Mouse (Mus musculus): ENCODE data around the gene C2cd2. TPM values are rescaled to one million over a fixed set of nuclear protein-coding genes. Genes with fewer than 3 reads are reported as not detected.

Gene C2cd2
- total and polyA plus RNA-seq, 2 experiments from 2014 or later = 16.8 to 47.7 TPM

GRCm38 (mm10) chr16:97805646-97806045, 156.8 kb downstream of the C2cd2 start:
- no peaks in the 10 kb centered on the region for H3K9me3 ChIP-seq (ENCODE audit: low read length)
- WGBS = 96% methylated on average over 3 of the region's 3 CpGs

More at GRCm38 (mm10) chr16:97805646-97806045, 156.8 kb downstream of the C2cd2 start:
- Histone ChIP-seq H3K27me3 (ENCODE audit: insufficient read depth, low read length) (no peaks in the 10 kb centered on the region), H3K4me1 (ENCODE audit: insufficient read depth, low read length) (no peaks in the 10 kb centered on the region), H3K36me3 (ENCODE audit: insufficient read depth, low read length) (peaks cover 50% of the 10 kb centered on the region), H3K4me3 (ENCODE audit: low read length) (no peak overlapping the region), H3K9ac (replicated peaks; ENCODE audit: low read length) (no peak overlapping the region), H3K4me2 (ENCODE audit: low read depth, low read length) (no peak overlapping the region), H3K27ac (no peak overlapping the region)
- TF ChIP-seq CTCF (IDR thresholded peaks at IDR 0.05; ENCODE audit: low read depth) = no peak
- DNase-seq (ENCODE audit: low spot score) = no peak
- no peak for ATAC-seq

Small RNAs within 50 kb of the gene (microRNA-seq; reads per million reads assigned to microRNA genes)
- gene Mir6964 = 0.18 to 0.36 reads per million in 2 experiments

Other genes with a start within 250 kb of the C2cd2 start
- 0.25 and 1.4 TPM in 2 replicates for gene Ripk4, start 198.8 kb downstream of the C2cd2 start, total RNA-seq (2014; rRNA removed)
- 0.53 and 0.69 TPM in 2 replicates for gene Ripk4, start 198.8 kb downstream of the C2cd2 start, polyA plus RNA-seq (2015; fragmentation: Nextera tagmentation; extraction: Ambion mirVana)
- 11.0 and 13.6 TPM in 2 replicates for gene Prdm15, start 110.7 kb downstream of the C2cd2 start, total RNA-seq (2014; rRNA removed)
- gene Prdm15, start 110.7 kb downstream of the C2cd2 start, polyA plus RNA-seq (2015; fragmentation: Nextera tagmentation; extraction: Ambion mirVana) = 4.1 and 5.5 TPM in 2 replicates
- 28.7 and 42.6 TPM in 2 replicates for gene Zbtb21, start within 50 bp of the C2cd2 start, total RNA-seq (2014; rRNA removed)
- gene Zbtb21, start within 50 bp of the C2cd2 start, polyA plus RNA-seq (2015; fragmentation: Nextera tagmentation; extraction: Ambion mirVana) = 8.7 TPM in 2 replicates
- 5.5 and 12.1 TPM in 2 replicates for gene B230307C23Rik, start 34.7 kb upstream of the C2cd2 start, total RNA-seq (2014; rRNA removed)
- gene B230307C23Rik, start 34.7 kb upstream of the C2cd2 start, polyA plus RNA-seq (2015; fragmentation: Nextera tagmentation; extraction: Ambion mirVana) = 15.7 and 21.6 TPM in 2 replicates
- 3.3 and 4.0 TPM in 2 replicates for gene A630089N07Rik, start 119.9 kb upstream of the C2cd2 start, total RNA-seq (2014; rRNA removed)
- gene A630089N07Rik, start 119.9 kb upstream of the C2cd2 start, polyA plus RNA-seq (2015; fragmentation: Nextera tagmentation; extraction: Ambion mirVana) = 7.9 and 8.0 TPM in 2 replicates

All from hindbrain, postnatal 0 days (tissue).